Mouse (Mus musculus): ENCODE measurements around the gene Nhlrc2.

The Nhlrc2 gene

DNA sequence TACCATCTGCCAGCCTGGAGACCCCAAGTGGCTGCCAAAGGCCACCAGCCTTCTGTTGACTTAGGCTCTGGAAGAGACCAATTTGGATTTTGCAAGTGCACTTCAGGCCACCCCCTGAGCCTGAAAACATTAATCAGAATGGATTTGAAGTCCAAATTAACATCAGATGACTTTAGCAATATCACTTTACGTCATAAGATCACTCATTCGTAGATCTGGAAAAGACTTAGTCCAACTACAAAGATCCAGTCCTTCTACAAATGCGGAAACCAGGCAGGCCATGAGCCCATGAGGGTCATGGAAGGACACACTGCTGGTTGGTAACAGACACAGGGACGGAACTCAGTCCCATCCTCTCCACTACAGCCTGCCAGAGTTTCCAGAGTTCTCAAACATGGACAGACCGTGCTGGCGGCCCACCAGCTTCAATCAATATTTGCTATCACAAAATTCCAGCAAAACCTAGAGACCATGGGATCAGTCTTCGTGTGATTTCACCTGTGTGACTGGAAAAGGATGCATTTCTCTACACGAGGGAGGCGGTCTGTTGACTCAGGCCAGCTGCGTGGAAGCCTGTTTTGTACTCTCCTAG, 79.9 kb downstream of the Nhlrc2 start:
- DNase-seq (ENCODE audit: low read depth): no peak

DNA sequence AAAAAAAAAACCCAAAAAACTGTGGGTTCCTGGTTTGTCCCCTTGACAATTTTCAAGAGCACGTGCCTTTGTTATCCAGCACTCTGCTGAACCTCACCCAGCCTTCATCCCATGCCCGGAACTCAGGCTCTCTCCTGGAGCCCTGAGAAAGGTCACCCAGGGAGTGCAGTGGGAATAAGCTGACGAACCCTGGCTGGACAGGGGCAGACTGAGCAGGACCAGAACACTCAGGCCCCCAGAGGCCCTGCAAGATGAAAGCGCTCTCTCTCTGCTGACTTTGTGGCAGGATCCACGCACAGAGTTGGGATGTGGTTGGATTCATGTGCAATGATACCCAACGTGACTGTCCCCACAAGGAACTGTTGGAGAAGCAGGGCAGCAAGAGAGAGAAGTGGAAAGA, 81.6 kb downstream of the Nhlrc2 start:
- no peak for DNase-seq (ENCODE audit: low read depth)

DNA sequence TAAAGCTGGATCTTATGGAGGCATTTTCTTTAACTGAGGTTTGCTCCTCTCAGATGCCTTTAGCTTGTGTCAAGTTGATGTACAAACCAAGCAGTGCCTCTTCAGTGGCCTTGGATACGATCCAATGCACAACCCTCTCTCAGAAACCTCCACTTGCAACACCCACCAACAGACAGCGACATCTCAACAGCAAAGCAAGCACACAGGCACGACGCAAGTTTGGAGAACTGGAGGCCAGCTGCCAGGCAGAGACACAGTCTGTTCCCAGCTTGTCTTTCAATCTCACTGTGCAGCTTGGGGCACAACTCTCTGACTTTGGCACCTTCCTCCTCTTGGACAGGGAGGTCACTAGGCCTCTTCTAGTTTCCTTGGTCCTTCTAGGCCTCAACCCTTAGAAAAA, 83.0 kb downstream of the Nhlrc2 start:
- DNase-seq (ENCODE audit: low read depth): no peak

DNA sequence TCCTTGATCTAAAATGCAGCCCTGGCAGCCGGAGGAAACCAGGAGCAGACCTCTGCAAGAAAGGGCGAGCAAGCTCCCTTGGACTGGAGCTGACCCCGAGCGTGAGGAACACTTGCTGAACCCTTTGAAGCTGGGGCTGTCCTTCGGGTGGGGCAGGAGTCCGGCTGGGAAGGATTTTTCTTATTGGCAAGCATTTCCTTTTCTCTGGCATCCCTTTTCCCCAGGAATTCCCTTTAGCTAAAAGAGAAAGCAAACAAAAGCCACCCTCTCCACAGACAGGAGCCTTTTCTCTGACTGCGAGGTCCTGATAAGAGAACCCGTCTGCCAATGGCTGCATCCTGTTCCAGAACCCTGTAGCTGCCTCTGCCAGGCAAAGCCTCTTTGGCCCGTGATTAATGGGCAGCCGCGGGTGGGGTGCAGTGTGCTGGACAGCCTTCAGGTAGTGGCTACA, 83.4 kb downstream of the Nhlrc2 start:
- no peak for DNase-seq (ENCODE audit: low read depth)

DNA sequence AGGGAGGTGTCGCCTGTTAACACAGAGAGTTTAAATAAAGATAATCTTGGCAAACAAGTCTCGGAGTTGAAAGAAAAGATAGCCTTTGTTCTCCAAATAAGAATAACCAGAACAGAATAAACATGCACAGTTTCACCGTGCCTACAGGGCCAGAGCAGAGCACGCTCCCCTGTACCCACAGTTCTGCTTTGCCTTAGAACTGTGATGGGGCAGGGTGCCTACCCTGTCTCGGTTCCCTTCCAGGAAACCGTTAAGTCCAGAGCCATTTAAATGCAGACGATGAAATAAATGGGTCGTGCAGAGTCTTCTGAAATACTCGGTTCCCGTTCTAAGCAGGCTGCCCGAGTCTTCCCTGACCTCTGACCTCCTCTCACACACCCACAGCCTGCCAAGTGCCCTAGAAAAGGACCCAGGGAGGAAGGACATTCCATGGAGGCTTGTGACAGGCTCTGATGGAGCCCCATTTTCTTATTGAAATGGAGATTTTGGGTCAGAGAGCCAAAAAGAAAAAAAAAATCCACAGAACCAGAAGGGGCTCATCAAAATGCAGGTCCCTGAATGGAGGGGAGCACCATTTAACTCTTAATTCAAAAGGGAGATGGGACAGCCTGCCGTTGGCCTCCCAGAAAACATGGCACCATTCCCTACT, 89.1 kb downstream of the Nhlrc2 start:
- DNase-seq (ENCODE audit: low read depth): no peak

DNA sequence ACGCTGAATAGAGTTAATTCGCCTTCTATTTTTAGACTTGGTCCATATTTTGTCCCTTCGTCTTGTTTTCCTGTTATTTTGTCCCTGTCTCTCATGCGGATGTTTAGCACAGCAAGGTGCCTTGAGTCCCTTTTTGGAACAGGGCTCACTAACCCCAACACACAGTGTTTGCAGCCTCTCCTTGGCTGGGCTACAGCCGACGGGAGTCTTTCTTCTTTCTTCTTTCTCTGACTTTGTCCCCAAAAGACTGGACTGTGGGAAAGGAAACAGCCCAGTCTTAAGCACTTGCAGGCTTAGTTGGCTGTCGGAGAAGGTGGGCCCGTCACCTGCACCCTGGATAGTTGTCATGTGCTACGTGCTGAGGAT, 89.6 kb downstream of the Nhlrc2 start:
- DNase-seq (ENCODE audit: low read depth): no peak

DNA sequence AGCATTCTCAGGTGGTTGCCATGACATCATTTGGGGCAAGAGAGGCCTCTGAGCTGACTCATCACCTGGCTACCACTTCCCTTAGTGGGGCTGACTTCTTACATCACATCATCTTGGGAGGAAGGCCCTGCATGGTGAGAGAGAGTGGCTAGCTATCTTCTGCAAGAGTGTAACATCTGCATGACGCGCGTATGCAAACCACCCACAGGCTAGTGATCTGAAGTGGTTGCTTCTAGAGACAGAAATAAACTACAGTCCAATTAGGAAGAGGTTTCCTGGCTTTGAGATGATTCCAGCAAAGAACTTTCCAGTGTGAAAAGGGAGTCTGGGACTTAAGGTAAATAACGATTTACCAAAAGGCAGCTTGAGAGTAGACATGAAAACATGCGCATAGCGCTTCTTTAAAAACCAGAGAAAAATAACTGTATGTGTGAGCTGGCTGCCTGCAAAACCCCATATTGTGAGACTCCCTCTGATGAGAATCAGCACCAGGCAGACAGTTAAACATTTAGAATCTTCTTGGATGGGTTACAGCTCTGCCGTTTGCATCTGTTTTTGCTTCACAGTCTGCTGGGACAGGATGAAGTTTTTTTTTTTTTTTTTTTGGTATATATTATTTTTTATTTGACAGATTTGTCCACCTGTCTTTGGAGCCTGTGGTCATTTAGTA, 99.5 kb downstream of the Nhlrc2 start:
- DNase-seq (ENCODE audit: low read depth): no peak

DNA sequence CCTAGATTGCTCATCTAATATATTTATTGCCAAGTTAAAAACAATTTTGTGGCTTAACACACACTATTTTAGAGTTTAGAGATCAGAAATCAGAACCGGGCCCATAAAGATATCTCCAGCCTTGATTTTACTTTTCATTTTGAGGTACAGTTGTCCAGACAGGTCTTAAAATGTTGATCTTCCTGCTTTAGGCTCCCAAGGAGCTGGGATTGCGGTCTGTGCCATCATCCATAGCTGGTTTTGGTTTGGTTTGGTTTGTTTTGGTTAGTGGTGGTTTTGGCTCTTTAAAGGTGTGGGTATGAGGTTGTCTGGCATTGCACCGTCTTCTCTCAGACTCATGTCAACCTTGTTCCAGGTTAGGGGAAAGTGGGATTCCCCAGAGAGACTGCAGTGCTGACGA, 103.2 kb downstream of the Nhlrc2 start:
- DNase-seq (ENCODE audit: low read depth): no peak

DNA sequence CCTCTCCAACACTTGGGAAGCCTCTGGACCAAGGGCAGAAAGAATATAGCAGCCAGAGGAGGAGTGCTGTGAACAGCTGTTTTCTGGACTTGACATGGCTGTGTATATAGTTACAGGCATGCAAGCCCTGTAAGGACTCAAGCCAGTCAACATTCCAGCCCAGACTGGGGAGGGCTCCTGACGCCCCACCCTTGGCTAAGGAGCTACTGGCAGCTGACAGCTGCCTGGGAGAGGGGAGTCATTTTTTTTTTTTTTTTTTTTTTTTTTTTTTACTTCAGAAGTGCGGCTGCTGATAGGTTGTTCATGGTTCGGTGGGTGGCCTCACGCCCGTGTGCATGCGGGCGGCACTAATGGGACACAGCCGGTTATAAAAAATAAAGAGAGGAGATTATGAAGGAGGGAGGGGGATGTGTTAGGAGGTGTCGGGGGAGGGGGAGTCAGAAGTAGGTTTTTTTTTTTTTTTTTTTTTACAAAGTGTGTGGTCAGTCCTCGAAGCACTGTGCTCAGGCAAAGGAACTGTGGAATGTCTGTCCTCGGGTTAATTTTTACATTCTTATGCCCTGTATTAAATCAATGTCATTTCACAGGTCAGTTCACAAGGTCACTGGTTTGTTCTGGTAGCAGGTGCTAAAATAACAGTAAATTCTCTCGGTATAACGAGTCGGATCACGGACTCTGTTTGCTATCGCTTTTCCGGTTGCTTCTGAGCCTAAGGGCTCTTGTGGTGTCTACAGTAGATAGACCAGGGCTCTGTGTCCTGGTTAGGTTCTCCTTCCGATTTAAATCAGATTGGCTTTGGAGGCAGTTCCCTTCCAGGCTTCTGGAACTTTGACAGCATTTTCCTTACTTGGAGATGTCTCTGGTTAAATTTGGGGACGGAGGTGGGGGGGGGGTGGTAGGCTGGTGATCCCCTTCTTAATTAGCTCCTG, 104.2 kb downstream of the Nhlrc2 start:
- no peak for DNase-seq (ENCODE audit: low read depth)

Data from c-Kit-positive CD71-positive TER-119-negative erythroid progenitor cells, embryonic 14.5 days (primary cell).